Mouse (Mus musculus) myocyte (in vitro differentiated cells): Measurements from ENCODE around the gene Ccdc88b. TPM values are rescaled to one million over a fixed set of nuclear protein-coding genes. Genes with fewer than 3 reads are reported as not detected.

Source experiments
- H3K27me3 ChIP-seq: one replicate; pipeline ENCODE4 v1.6.1; 2011; ENCODE audit not compliant: control insufficient read depth, insufficient read depth, insufficient read length
- H3K36me3 ChIP-seq: one replicate; pipeline ENCODE4 v1.6.1; 2011; ENCODE audit not compliant: control insufficient read depth, insufficient read depth
- H3K4me2 ChIP-seq: one replicate; pipeline ENCODE4 v1.6.1; 2011; ENCODE audit warnings: low read depth, control low read depth
- H3K4me3 ChIP-seq: one replicate; pipeline ENCODE4 v1.5.1; 2011; ENCODE audit warnings: mild to moderate bottlenecking, control low read depth, moderate library complexity
- H3K79me2 ChIP-seq: one replicate; pipeline ENCODE4 v1.6.1; 2011; ENCODE audit not compliant: control insufficient read depth, insufficient read depth
- H3ac ChIP-seq: one replicate; pipeline ENCODE4 v1.6.1; 2011; ENCODE audit not compliant: control insufficient read depth, insufficient read length
- CEBPB ChIP-seq: IDR thresholded peaks from 2 replicates; pipeline ENCODE4 v1.6.1; 2011; ENCODE audit warnings: mild to moderate bottlenecking, moderate library complexity; ENCODE audit not compliant: poor library complexity, insufficient read depth, severe bottlenecking
- E2F4 ChIP-seq: IDR thresholded peaks from one replicate; pipeline ENCODE4 v1.6.1; 2011; ENCODE audit warnings: mild to moderate bottlenecking, control low read depth, moderate library complexity; ENCODE audit not compliant: insufficient read depth
- MAX ChIP-seq: IDR thresholded peaks from one replicate; pipeline ENCODE4 v1.6.1; 2011; ENCODE audit warnings: low read depth, mild to moderate bottlenecking, control low read depth
- MYOD1 ChIP-seq, 3 experiments: IDR thresholded peaks; one replicate each; pipeline ENCODE4 v1.6.1; 2011; ENCODE audit warnings: control low read depth in 2 of 3, low read depth in 2 of 3, mild to moderate bottlenecking in 2 of 3, moderate library complexity in 1 of 3; ENCODE audit not compliant: insufficient read length in 2 of 3, control insufficient read depth in 1 of 3
- MYOG ChIP-seq, 3 experiments: IDR thresholded peaks; one replicate each; pipeline ENCODE4 v1.6.1; 2011; ENCODE audit warnings: control low read depth in 2 of 3, low read depth in 2 of 3, mild to moderate bottlenecking in 2 of 3; ENCODE audit not compliant: insufficient read length in 2 of 3, control insufficient read depth in 1 of 3, insufficient read depth in 1 of 3
- POLR2A ChIP-seq: IDR thresholded peaks from one replicate; pipeline ENCODE4 v1.6.1; 2011; ENCODE audit warnings: low read depth, mild to moderate bottlenecking, control low read depth, moderate library complexity; ENCODE audit not compliant: insufficient read length
- POLR2AphosphoS2 ChIP-seq: IDR thresholded peaks from one replicate; pipeline ENCODE4 v1.6.1; 2011; ENCODE audit warnings: low read depth, control low read depth; ENCODE audit not compliant: insufficient read length
- REST ChIP-seq: IDR thresholded peaks from one replicate; pipeline ENCODE4 v1.6.1; 2011; ENCODE audit warnings: mild to moderate bottlenecking, control low read depth, moderate library complexity; ENCODE audit not compliant: insufficient read depth, insufficient read length
- SRF ChIP-seq: IDR thresholded peaks from one replicate; pipeline ENCODE4 v1.6.1; 2011; ENCODE audit warnings: low read depth; ENCODE audit not compliant: control insufficient read depth, insufficient read length
- TCF12 ChIP-seq: IDR thresholded peaks from one replicate; pipeline ENCODE4 v1.6.1; 2011; ENCODE audit warnings: mild to moderate bottlenecking, control low read depth; ENCODE audit not compliant: poor library complexity, insufficient read depth, severe bottlenecking
- TCF3 ChIP-seq: IDR thresholded peaks from one replicate; pipeline ENCODE4 v1.6.1; 2011; ENCODE audit warnings: low read depth, control low read depth; ENCODE audit not compliant: insufficient read length
- USF1 ChIP-seq: IDR thresholded peaks from one replicate; pipeline ENCODE4 v1.6.1; 2011; ENCODE audit warnings: low read depth, mild to moderate bottlenecking, control low read depth, moderate library complexity
- polyA plus RNA-seq: library from polyadenylated mRNA; unstranded; fragments of >200 nt; fragmentation: generic; extraction: Trizol; gene quantifications from one replicate; pipeline ENCODE4 v1.2.1, GENCODE M21; 2012; ENCODE audit warnings: missing spikeins

Ccdc88b gene
- polyA plus RNA-seq, 1 experiment = 0.23 TPM

DNA sequence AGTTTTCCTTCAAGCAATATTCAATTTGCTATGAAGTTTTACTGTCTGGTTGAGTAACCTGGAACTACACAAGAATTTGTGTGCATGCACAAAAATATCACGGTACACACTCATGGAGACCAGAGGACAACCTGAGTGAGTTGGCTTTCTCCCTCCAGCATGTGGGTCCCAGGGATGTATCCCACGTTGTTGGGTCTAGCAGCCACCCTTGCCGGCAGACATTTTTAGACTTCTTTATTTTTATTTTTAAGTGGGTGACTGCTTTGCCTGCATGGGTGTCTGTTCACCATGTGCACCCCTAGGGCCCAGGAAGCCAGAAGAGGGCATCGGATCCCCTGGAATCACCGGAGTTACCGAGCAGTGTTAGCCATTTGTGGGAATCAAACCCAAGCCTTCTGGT lies 32.6 kb downstream of the Ccdc88b start:
- Histone ChIP-seq H3K36me3 (no peaks in the 10 kb centered on the region), H3ac (no peak overlapping the region), H3K27me3 (no peaks in the 10 kb centered on the region), H3K4me3 (no peak overlapping the region), H3K4me2 (no peak overlapping the region), H3K79me2 (no peaks in the 10 kb centered on the region)
- no peak for TF ChIP-seq POLR2AphosphoS2
- no peak for TF ChIP-seq REST
- no peak for TF ChIP-seq TCF12
- no peak for TF ChIP-seq USF1
- TF ChIP-seq MYOD1 (IDR thresholded peaks at IDR 0.05; ENCODE audit: control insufficient read depth in 1 of 3, insufficient read length in 2 of 3, low read depth in 2 of 3) = no peak
- no peak for TF ChIP-seq CEBPB
- no peak for TF ChIP-seq E2F4
- TF ChIP-seq SRF = no peak
- TF ChIP-seq TCF3 = no peak
- no peak for TF ChIP-seq POLR2A
- TF ChIP-seq MYOG (IDR thresholded peaks at IDR 0.05; ENCODE audit: control insufficient read depth in 1 of 3, insufficient read depth in 1 of 3, insufficient read length in 2 of 3, low read depth in 2 of 3) = no peak
- no peak for TF ChIP-seq MAX

DNA sequence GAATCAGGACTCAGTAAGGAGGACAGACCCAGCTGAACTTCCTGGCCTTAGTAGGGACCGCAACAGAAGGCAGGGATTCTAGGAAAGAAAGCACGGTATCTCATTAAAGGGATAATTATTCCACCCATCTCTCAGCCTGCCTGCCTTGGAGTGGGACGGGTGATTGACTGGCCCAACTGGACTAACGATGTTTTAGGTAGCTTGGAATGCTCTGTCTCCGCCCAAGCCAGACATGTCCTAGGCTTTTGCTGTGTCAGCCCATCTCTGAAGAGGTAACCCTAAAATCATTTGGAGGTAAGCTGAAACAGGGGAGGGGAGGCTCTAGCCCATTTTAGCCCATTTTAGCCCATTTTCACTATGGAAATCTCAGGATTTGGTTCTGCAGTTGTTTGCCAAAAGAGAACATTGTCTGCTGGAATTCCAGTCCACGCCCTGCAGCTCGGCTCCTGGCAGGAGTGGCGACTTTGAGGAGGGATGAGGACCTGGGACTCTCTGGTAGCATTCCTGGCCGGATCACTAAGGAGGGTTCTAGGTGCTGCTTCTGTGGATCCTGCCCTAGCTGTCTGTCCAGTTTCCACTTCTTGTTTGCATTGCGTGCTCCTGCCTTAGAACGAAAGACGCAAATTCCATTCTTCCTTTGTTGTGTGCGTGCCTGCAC lies 37.3 kb downstream of the Ccdc88b start:
- TF ChIP-seq MYOD1 (IDR thresholded peaks at IDR 0.05; ENCODE audit: control insufficient read depth in 1 of 3, insufficient read length in 2 of 3, low read depth in 2 of 3) (peak in 1 of 3 experiments; percentile 26), E2F4 (no peak)
- H3K4me3 ChIP-seq = no peak overlapping the region
- H3ac ChIP-seq = no peak overlapping the region
- no peaks in the 10 kb centered on the region for H3K79me2 ChIP-seq
- no peaks in the 10 kb centered on the region for H3K36me3 ChIP-seq
- H3K4me2 ChIP-seq = no peak overlapping the region
- no peaks in the 10 kb centered on the region for H3K27me3 ChIP-seq

DNA sequence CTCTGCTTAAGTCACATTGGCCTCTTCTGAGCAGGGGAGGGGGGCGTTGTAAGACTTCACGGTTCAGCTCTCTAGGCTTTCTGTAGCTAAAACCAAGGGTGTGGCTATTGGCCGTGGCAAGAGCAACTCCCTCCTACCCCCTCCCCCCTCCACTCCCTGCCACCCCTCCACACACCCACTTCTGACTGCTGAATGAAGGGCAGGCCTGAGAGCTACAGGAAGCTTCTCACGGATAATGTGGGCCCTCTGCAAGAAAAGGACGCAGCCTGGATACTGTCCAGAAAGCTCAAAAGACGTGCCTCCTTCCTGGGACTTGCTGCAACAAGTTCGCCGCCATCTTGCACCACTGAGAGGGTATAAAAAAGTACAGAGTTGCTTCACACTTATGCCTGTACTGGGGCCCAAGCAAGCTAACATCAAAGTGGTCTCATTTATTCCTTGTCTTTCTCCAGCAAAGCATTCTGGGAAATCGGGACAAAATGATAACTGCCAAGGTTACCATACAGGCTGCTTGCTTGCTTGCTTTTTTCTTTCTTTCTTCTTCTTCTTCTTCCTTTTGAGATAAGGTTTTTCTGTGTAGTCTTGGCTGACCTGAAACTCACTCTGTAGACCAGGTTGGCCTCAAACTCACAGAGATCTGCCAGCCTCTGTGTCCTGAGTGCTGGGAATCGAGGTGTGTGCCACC lies 38.7 kb downstream of the Ccdc88b start:
- no peak for TF ChIP-seq REST
- no peak for TF ChIP-seq POLR2A
- TF ChIP-seq MYOD1 (IDR thresholded peaks at IDR 0.05; ENCODE audit: control insufficient read depth in 1 of 3, insufficient read length in 2 of 3, low read depth in 2 of 3) = no peak
- TF ChIP-seq CEBPB = no peak
- no peak for TF ChIP-seq TCF12
- no peak for TF ChIP-seq MAX
- TF ChIP-seq SRF = no peak
- TF ChIP-seq TCF3 = no peak
- TF ChIP-seq POLR2AphosphoS2 = no peak
- TF ChIP-seq MYOG (IDR thresholded peaks at IDR 0.05; ENCODE audit: control insufficient read depth in 1 of 3, insufficient read depth in 1 of 3, insufficient read length in 2 of 3, low read depth in 2 of 3) = no peak
- TF ChIP-seq USF1 = no peak
- TF ChIP-seq E2F4 = no peak

DNA sequence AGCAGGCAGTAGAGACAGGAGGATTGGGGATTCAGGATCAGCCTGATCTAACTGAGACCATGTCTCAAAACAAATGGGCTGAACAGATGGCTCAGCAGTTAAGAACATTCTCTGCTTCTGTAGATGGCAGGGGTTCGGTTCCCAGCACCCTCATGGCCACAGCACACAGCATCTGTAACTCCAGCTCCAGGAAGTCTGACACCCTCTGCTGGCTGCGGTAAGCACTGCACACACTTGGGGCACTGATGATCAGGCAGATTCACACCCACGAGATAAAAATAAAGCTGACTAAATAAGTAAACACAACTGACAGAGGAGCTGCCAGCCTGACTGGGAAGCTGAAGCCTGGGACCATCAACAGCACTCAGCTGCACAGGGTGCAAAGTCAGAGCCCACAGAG lies 43.1 kb downstream of the Ccdc88b start:
- Histone ChIP-seq H3K27me3 (no peaks in the 10 kb centered on the region), H3K79me2 (no peaks in the 10 kb centered on the region), H3K4me3 (no peak overlapping the region), H3ac (no peak overlapping the region), H3K4me2 (no peak overlapping the region), H3K36me3 (no peaks in the 10 kb centered on the region)
- TF ChIP-seq POLR2A (no peak), TCF3 (no peak), MAX (no peak), MYOD1 (IDR thresholded peaks at IDR 0.05; ENCODE audit: control insufficient read depth in 1 of 3, insufficient read length in 2 of 3, low read depth in 2 of 3) (no peak), POLR2AphosphoS2 (no peak), TCF12 (no peak), REST (no peak), E2F4 (no peak), USF1 (no peak), SRF (no peak), MYOG (IDR thresholded peaks at IDR 0.05; ENCODE audit: control insufficient read depth in 1 of 3, insufficient read depth in 1 of 3, insufficient read length in 2 of 3, low read depth in 2 of 3) (no peak), CEBPB (no peak)

More for the DNA sequence above, 38.7 kb downstream of the Ccdc88b start:
- Histone ChIP-seq H3K36me3 (no peaks in the 10 kb centered on the region), H3K79me2 (no peaks in the 10 kb centered on the region), H3ac (no peak overlapping the region), H3K4me2 (no peak overlapping the region), H3K4me3 (no peak overlapping the region), H3K27me3 (no peaks in the 10 kb centered on the region)

DNA sequence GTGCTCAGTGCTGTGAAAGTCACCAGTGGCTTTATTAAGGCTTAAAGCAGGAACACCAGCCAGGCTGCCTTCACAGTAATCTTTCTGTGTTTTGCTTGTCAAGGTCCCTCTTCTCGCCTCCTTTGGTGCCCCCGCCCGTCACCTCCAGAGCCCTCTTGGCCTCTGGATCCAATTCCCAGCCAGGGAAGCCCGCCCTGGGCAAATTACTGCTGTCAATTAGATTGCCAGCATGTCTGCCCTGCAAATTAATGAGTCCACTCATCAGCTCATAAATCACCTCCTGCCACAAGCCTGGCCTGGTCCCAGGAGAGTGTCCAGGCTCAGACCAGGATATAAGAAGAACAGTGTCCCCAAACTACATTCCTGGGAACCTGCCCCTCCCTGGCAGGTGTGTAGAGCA lies 43.6 kb downstream of the Ccdc88b start:
- Histone ChIP-seq H3ac (no peak overlapping the region), H3K4me2 (no peak overlapping the region), H3K36me3 (no peaks in the 10 kb centered on the region), H3K79me2 (no peaks in the 10 kb centered on the region), H3K4me3 (no peak overlapping the region), H3K27me3 (no peaks in the 10 kb centered on the region)
- no peak for TF ChIP-seq TCF12
- no peak for TF ChIP-seq MAX
- no peak for TF ChIP-seq MYOG (IDR thresholded peaks at IDR 0.05; ENCODE audit: control insufficient read depth in 1 of 3, insufficient read depth in 1 of 3, insufficient read length in 2 of 3, low read depth in 2 of 3)
- TF ChIP-seq E2F4 = no peak
- no peak for TF ChIP-seq REST
- TF ChIP-seq CEBPB = no peak
- TF ChIP-seq TCF3 = no peak
- TF ChIP-seq SRF = no peak
